31 mouse cellular contexts compared by ENCODE assay signal in the genomic region with DNA sequence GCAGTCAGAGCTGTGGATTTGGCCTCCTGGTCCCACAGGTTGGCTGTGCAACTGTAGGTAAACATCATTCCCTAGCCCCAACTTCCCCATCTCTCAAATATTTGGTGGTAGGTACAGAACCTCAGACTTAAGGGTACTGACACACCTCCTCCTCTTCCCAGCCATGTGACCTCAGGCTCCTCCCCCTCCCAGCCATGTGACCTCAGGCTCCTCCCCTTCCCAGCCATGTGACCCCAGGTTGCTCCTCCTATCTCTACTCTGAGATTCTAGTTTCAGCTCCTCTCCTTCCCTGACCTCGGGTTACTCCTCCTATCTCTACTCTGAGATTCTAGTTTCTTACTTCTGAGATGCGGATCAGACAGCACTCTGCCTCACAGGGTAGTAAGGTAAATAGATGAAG.
DNase-seq lines count a peak whose midpoint lies in the region; ATAC-seq and TF ChIP-seq lines count a peak whose summit lies in the region.
"Had no signal": no experiment of that assay in that cellular context is flagged by ENCODE, and none has a peak within 500 bp of the region (broad histone marks: within the 10 kb centered on the region; RNA-seq: fewer than 3 reads in every experiment).

No protein-coding gene starts in this region.

- no peaks in the 10 kb centered on the region for H3K36me3 ChIP-seq in limb, embryonic 13.5 days
- H3K36me3 ChIP-seq in limb, embryonic 10.5 days = no peaks in the 10 kb centered on the region
- H3K36me3 ChIP-seq in CH12.LX (replicated peaks in 1 of 2; ENCODE audit: control insufficient read depth in 1 of 2, insufficient read depth in 1 of 2, low read length in 1 of 2) = no peaks in the 10 kb centered on the region
- no peaks in the 10 kb centered on the region for H3K36me3 ChIP-seq in stomach, postnatal 0 days (ENCODE audit: control insufficient read depth, insufficient read depth, low read length)
- H3K36me3 ChIP-seq in hindbrain, embryonic 16.5 days (ENCODE audit: control insufficient read depth, insufficient read depth, low read length) = no peaks in the 10 kb centered on the region
- H3K36me3 ChIP-seq: embryonic facial prominence, embryonic 10.5 days; embryonic facial prominence, embryonic 15.5 days; forebrain, embryonic 12.5 days; hindbrain, embryonic 10.5 days; limb, embryonic 12.5 days; liver, embryonic 12.5 days; midbrain, embryonic 15.5 days; neural tube, embryonic 12.5 days had no signal

- in situ Hi-C loops in CH12.LX (cut with MboI; ENCODE audit: low pct_ligation_motif_present, low pct_unique_long_range_greater_than_20kb, low sequenced_read_pairs) = no loop called here

- TF ChIP-seq EP300 in CH12.LX (IDR thresholded peaks at IDR 0.05; ENCODE audit: low read length) = no peak
- no peak for TF ChIP-seq EP300 in stomach, postnatal 0 days (optimal IDR thresholded peaks at IDR 0.05)

- no peak for TF ChIP-seq RAD21 in CH12.LX (IDR thresholded peaks at IDR 0.05; ENCODE audit: low read depth, low read length)

- no peak overlapping the region for H3K9ac ChIP-seq in limb, embryonic 13.5 days
- H3K9ac ChIP-seq in CH12.LX (ENCODE audit: insufficient read depth, low read depth) = no peak overlapping the region
- no peak overlapping the region for H3K9ac ChIP-seq in stomach, postnatal 0 days (ENCODE audit: low read length)
- H3K9ac ChIP-seq in hindbrain, embryonic 16.5 days (ENCODE audit: low read depth, low read length) = no peak overlapping the region
- H3K9ac ChIP-seq: embryonic facial prominence, embryonic 15.5 days; forebrain, embryonic 12.5 days; forebrain, postnatal 0 days; limb, embryonic 12.5 days; liver, embryonic 12.5 days; liver, postnatal 0 days; midbrain, embryonic 15.5 days; neural tube, embryonic 12.5 days had no signal

- H3K4me3 ChIP-seq in limb, embryonic 13.5 days = no peak overlapping the region
- no peak overlapping the region for H3K4me3 ChIP-seq in limb, embryonic 10.5 days
- H3K4me3 ChIP-seq in CH12.LX (replicated peaks in 1 of 3; ENCODE audit: low read depth in 2 of 3, low read length in 2 of 3, poor library complexity in 1 of 3) = no peak overlapping the region
- H3K4me3 ChIP-seq in stomach, postnatal 0 days (ENCODE audit: low read depth, low read length) = no peak overlapping the region
- H3K4me3 ChIP-seq in hindbrain, embryonic 16.5 days (ENCODE audit: low read length) = no peak overlapping the region
- H3K4me3 ChIP-seq: embryonic facial prominence, embryonic 10.5 days; embryonic facial prominence, embryonic 15.5 days; forebrain, embryonic 12.5 days; hindbrain, embryonic 10.5 days; limb, embryonic 12.5 days; liver, embryonic 12.5 days; midbrain, embryonic 15.5 days; neural tube, embryonic 12.5 days had no signal

- no peaks in the 10 kb centered on the region for H3K27me3 ChIP-seq in limb, embryonic 13.5 days
- no peaks in the 10 kb centered on the region for H3K27me3 ChIP-seq in limb, embryonic 10.5 days (ENCODE audit: low read depth, poor library complexity, severe bottlenecking)
- H3K27me3 ChIP-seq in CH12.LX (replicated peaks) = peaks cover 98% of the 10 kb centered on the region
- no peaks in the 10 kb centered on the region for H3K27me3 ChIP-seq in stomach, postnatal 0 days (ENCODE audit: control insufficient read depth, insufficient read depth, low read length)
- no peaks in the 10 kb centered on the region for H3K27me3 ChIP-seq in hindbrain, embryonic 16.5 days (replicated peaks; ENCODE audit: control insufficient read depth, insufficient read depth, low read length)
- H3K27me3 ChIP-seq: embryonic facial prominence, embryonic 15.5 days; forebrain, embryonic 12.5 days; limb, embryonic 12.5 days; liver, embryonic 12.5 days; midbrain, embryonic 15.5 days; neural tube, embryonic 12.5 days had no signal

- no peak overlapping the region for H3K4me2 ChIP-seq in limb, embryonic 13.5 days (replicated peaks)
- H3K4me2 ChIP-seq in CH12.LX (ENCODE audit: insufficient read depth, low read depth, poor library complexity, severe bottlenecking) = no peak overlapping the region
- H3K4me2 ChIP-seq in stomach, postnatal 0 days (replicated peaks; ENCODE audit: low read depth) = no peak overlapping the region
- H3K4me2 ChIP-seq in hindbrain, embryonic 16.5 days (ENCODE audit: low read length) = no peak overlapping the region
- H3K4me2 ChIP-seq: embryonic facial prominence, embryonic 15.5 days; forebrain, embryonic 12.5 days; limb, embryonic 12.5 days; liver, embryonic 12.5 days; midbrain, embryonic 15.5 days; neural tube, embryonic 12.5 days had no signal

- TF ChIP-seq POLR2A in CH12.LX (IDR thresholded peaks at IDR 0.05; ENCODE audit: low read depth, low read length) = no peak

- WGBS in limb, embryonic 13.5 days = 91% methylated on average over 2 of the region's 2 CpGs
- 77% methylated on average over 2 of the region's 2 CpGs for WGBS in limb, embryonic 10.5 days
- WGBS in stomach, postnatal 0 days = 67% methylated on average over 2 of the region's 2 CpGs
- 85% methylated on average over 2 of the region's 2 CpGs for WGBS in hindbrain, embryonic 16.5 days

- DNase-seq in limb, embryonic 10.5 days (ENCODE audit: low spot score) = no peak
- DNase-seq in CH12.LX (ENCODE audit: extremely low read depth) = peak; percentile 21
- DNase-seq in ZHBTc4 (ENCODE audit: low read depth, low spot score) = peak; percentile 15
- no peak for DNase-seq in stomach, postnatal 0 days (ENCODE audit: low spot score)
- no peak for DNase-seq in heart, adult 9 months (ENCODE audit: low spot score in 2 of 2)
- DNase-seq: adrenal gland, adult 2 months; adrenal gland, postnatal 36 days; B cell, adult 2 months; cerebellum, adult 2 months; cerebellum, postnatal 25 days; forebrain, postnatal 0 days; heart, postnatal 14 days; kidney, adult 9 months; liver, postnatal 0 days; right cerebral cortex, postnatal 4 days; thymus, postnatal 14 days had no signal

- dilution Hi-C loops in CH12.LX (cut with MboI; ENCODE audit: extremely low pct_ligation_motif_present, extremely low pct_unique_long_range_greater_than_20kb, low sequenced_read_pairs) = no loop called here

- peak; percentile 48; the same call in 1 of the 2 replicates for ATAC-seq in limb, embryonic 13.5 days (ENCODE audit: low FRiP score, low read depth)
- peak; percentile 26; the same call in 1 of the 2 replicates for ATAC-seq in stomach, postnatal 0 days (ENCODE audit: low FRiP score, low TSS enrichment)
- no peak for ATAC-seq in hindbrain, embryonic 16.5 days
- ATAC-seq: activated CD4-positive, CD25-positive, alpha-beta regulatory T cell, adult 4 months; forebrain, postnatal 0 days; hindbrain, postnatal 0 days; intestine, embryonic 16.5 days; liver, embryonic 12.5 days; liver, postnatal 0 days; lung, postnatal 0 days; midbrain, embryonic 15.5 days had no signal

- no peak for TF ChIP-seq CTCF in CH12.LX (conservative IDR thresholded peaks at IDR 0.05 in 1 of 2, IDR thresholded peaks at IDR 0.05 in 1 of 2; ENCODE audit: low read depth in 2 of 2, low read length in 2 of 2)
- TF ChIP-seq CTCF in stomach, postnatal 0 days (IDR thresholded peaks at IDR 0.05; ENCODE audit: low read depth) = no peak

- H3K4me1 ChIP-seq in limb, embryonic 13.5 days = peaks cover 18% of the 10 kb centered on the region
- peaks cover 1% of the 10 kb centered on the region; the same call in 1 of the 2 replicates for H3K4me1 ChIP-seq in limb, embryonic 10.5 days
- H3K4me1 ChIP-seq in CH12.LX (ENCODE audit: control insufficient read depth in 1 of 2, insufficient read depth in 2 of 2) = no peaks in the 10 kb centered on the region
- no peaks in the 10 kb centered on the region for H3K4me1 ChIP-seq in stomach, postnatal 0 days (replicated peaks; ENCODE audit: control insufficient read depth, insufficient read depth)
- peaks cover 20% of the 10 kb centered on the region for H3K4me1 ChIP-seq in hindbrain, embryonic 16.5 days (ENCODE audit: control insufficient read depth, insufficient read depth, low read depth, low read length)
- H3K4me1 ChIP-seq: limb, embryonic 12.5 days; liver, embryonic 12.5 days had no signal

- H3K79me2 ChIP-seq in CH12.LX (replicated peaks; ENCODE audit: control insufficient read depth, extremely low read depth, insufficient read depth, poor library complexity, severe bottlenecking) = no peaks in the 10 kb centered on the region

- no peak overlapping the region for H3K27ac ChIP-seq in limb, embryonic 13.5 days
- H3K27ac ChIP-seq in limb, embryonic 10.5 days = no peak overlapping the region
- H3K27ac ChIP-seq in CH12.LX (ENCODE audit: insufficient read depth, low read depth) = no peak overlapping the region
- H3K27ac ChIP-seq in stomach, postnatal 0 days (replicated peaks) = no peak overlapping the region
- H3K27ac ChIP-seq in hindbrain, embryonic 16.5 days (ENCODE audit: low read depth, low read length) = no peak overlapping the region
- H3K27ac ChIP-seq: embryonic facial prominence, embryonic 10.5 days; embryonic facial prominence, embryonic 15.5 days; forebrain, embryonic 12.5 days; hindbrain, embryonic 10.5 days; hindbrain, postnatal 0 days; limb, embryonic 12.5 days; liver, embryonic 12.5 days; macrophage; midbrain, embryonic 15.5 days; neural tube, embryonic 12.5 days had no signal

- H3K9me3 ChIP-seq in limb, embryonic 13.5 days = no peaks in the 10 kb centered on the region
- H3K9me3 ChIP-seq in limb, embryonic 10.5 days (replicated peaks) = no peaks in the 10 kb centered on the region
- peaks cover 4% of the 10 kb centered on the region for H3K9me3 ChIP-seq in CH12.LX (replicated peaks; ENCODE audit: low read length)
- H3K9me3 ChIP-seq in stomach, postnatal 0 days (ENCODE audit: control insufficient read depth, low read length) = no peaks in the 10 kb centered on the region
- no peaks in the 10 kb centered on the region for H3K9me3 ChIP-seq in hindbrain, embryonic 16.5 days (ENCODE audit: control insufficient read depth, low read length)
- H3K9me3 ChIP-seq: embryonic facial prominence, embryonic 10.5 days; embryonic facial prominence, embryonic 15.5 days; forebrain, embryonic 12.5 days; hindbrain, embryonic 10.5 days; limb, embryonic 12.5 days; liver, embryonic 12.5 days; midbrain, embryonic 15.5 days; neural tube, embryonic 12.5 days had no signal

TF ChIP-seq in CH12.LX, 34 proteins besides CTCF, POLR2A, EP300 and RAD21 (continues in another document):
- TF ChIP-seq CHD1 (IDR thresholded peaks at IDR 0.05; ENCODE audit: low read depth, low read length) (no peak), PAX5 (IDR thresholded peaks at IDR 0.05; ENCODE audit: low read length) (no peak), USF2 (conservative IDR thresholded peaks at IDR 0.05; ENCODE audit: low read depth, low read length) (peak; percentile 76), TBP (conservative IDR thresholded peaks at IDR 0.05; ENCODE audit: low read depth, low read length) (no peak), IRF4 (IDR thresholded peaks at IDR 0.05; ENCODE audit: low read depth, low read length) (no peak), MXI1 (IDR thresholded peaks at IDR 0.05; ENCODE audit: low read depth, low read length) (no peak), MEF2A (IDR thresholded peaks at IDR 0.05; ENCODE audit: borderline replicate concordance, low read depth, low read length) (no peak), MAX (IDR thresholded peaks at IDR 0.05; ENCODE audit: low read length) (peak; percentile 47; the same call in 1 of the 2 replicates), UBTF (IDR thresholded peaks at IDR 0.05; ENCODE audit: low read depth, low read length) (no peak), USF1 (IDR thresholded peaks at IDR 0.05; ENCODE audit: low read depth, low read length) (peak; percentile 71), BHLHE40 (IDR thresholded peaks at IDR 0.05; ENCODE audit: low read depth, low read length) (no peak)

Comparison
In these comparisons a context has a peak if more than half of its experiments do, and no peak if none do; other contexts are left out.
1. DNase-seq: peak in CH12.LX (single experiment) and ZHBTc4 (single experiment); none in limb, embryonic 10.5 days (single experiment), stomach, postnatal 0 days (single experiment) and heart, adult 9 months (0 of 2).